ENCODE assay signal across 26 mouse cellular contexts in the genomic region with DNA sequence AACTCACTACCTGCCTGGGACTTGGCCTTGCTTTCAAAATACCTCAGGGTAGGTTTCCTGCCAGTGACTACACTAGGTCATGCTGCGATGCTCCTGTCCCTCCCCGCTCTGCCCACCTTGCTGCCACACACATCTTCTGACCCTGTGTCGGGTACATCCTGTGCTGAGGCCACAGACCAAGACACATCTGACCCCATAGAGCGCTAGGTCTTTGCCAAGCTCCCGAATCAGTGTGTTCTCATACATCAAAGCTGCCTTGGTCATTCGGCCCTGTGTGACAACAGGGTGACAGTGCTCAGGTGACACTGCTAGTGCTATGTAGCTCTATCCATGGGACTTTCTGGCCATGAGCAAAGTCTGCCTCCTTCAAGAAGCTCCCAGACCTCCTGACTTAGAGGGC. TPM values are rescaled to one million over a fixed set of nuclear protein-coding genes. Genes with fewer than 3 reads are reported as not detected.
DNase-seq lines count a peak whose midpoint lies in the region; ATAC-seq and TF ChIP-seq lines count a peak whose summit lies in the region.
"Had no signal": no experiment of that assay in that cellular context is flagged by ENCODE, and none has a peak within 500 bp of the region (broad histone marks: within the 10 kb centered on the region; RNA-seq: fewer than 3 reads in every experiment).

No protein-coding gene starts in this region.

- no peak for DNase-seq in embryonic facial prominence, embryonic 10.5 days (ENCODE audit: low spot score)
- DNase-seq in A20 (ENCODE audit: low read depth, low spot score): peak; percentile 58
- DNase-seq in cerebellum, adult 2 months: no peak
- DNase-seq: adrenal gland, adult 8-10 months; adrenal gland, postnatal 14 days; B cell, adult 2 months; cerebellum, adult 11-12 months; cerebellum, postnatal 14 days; cerebellum, postnatal 36 days; embryo, embryonic 11 days had no signal

- 0 out of 2 replicates have a peak overlapping the region, but pooled peaks have one; percentile 21 for H3K9ac ChIP-seq in embryonic facial prominence, embryonic 13.5 days
- H3K9ac ChIP-seq: embryonic facial prominence, embryonic 12.5 days; embryonic facial prominence, embryonic 15.5 days; forebrain, embryonic 12.5 days had no signal

- no peak for TF ChIP-seq POLR2A in cerebellum, adult 2 months (IDR thresholded peaks at IDR 0.05; ENCODE audit: borderline replicate concordance, insufficient read depth, low read length)

- peaks cover 13% of the 10 kb centered on the region for H3K4me1 ChIP-seq in embryonic facial prominence, embryonic 13.5 days
- peaks cover 11% of the 10 kb centered on the region for H3K4me1 ChIP-seq in embryonic facial prominence, embryonic 10.5 days
- H3K4me1 ChIP-seq in megakaryocyte, embryonic 14.5 days: peaks cover 24% of the 10 kb centered on the region
- peaks cover 45% of the 10 kb centered on the region for H3K4me1 ChIP-seq in cerebellum, adult 2 months (ENCODE audit: control insufficient read depth, insufficient read depth, low read length)

- H3K9me3 ChIP-seq in embryonic facial prominence, embryonic 13.5 days: no peaks in the 10 kb centered on the region
- no peaks in the 10 kb centered on the region for H3K9me3 ChIP-seq in embryonic facial prominence, embryonic 10.5 days
- H3K9me3 ChIP-seq in megakaryocyte, embryonic 14.5 days: no peaks in the 10 kb centered on the region
- H3K9me3 ChIP-seq: embryonic facial prominence, embryonic 12.5 days; embryonic facial prominence, embryonic 15.5 days; forebrain, embryonic 10.5 days; forebrain, embryonic 12.5 days; G1E had no signal

- no peak overlapping the region for H3K27ac ChIP-seq in embryonic facial prominence, embryonic 13.5 days
- no peak overlapping the region for H3K27ac ChIP-seq in embryonic facial prominence, embryonic 10.5 days (replicated peaks)
- H3K27ac ChIP-seq in cerebellum, adult 2 months (ENCODE audit: insufficient read depth, low read length): no peak overlapping the region
- H3K27ac ChIP-seq: embryonic facial prominence, embryonic 12.5 days; embryonic facial prominence, embryonic 15.5 days; forebrain, embryonic 10.5 days; forebrain, embryonic 12.5 days had no signal

- TF ChIP-seq CTCF in cerebellum, adult 2 months (IDR thresholded peaks at IDR 0.05; ENCODE audit: borderline replicate concordance, insufficient read depth, low read depth, low read length): no peak

- no peak overlapping the region for H3K4me3 ChIP-seq in embryonic facial prominence, embryonic 13.5 days
- H3K4me3 ChIP-seq in embryonic facial prominence, embryonic 10.5 days: no peak overlapping the region
- H3K4me3 ChIP-seq in megakaryocyte, embryonic 14.5 days (replicated peaks): peak overlapping the region; percentile 2
- no peak overlapping the region for H3K4me3 ChIP-seq in cerebellum, adult 2 months (replicated peaks; ENCODE audit: insufficient read depth, low read depth, low read length)
- H3K4me3 ChIP-seq: embryonic facial prominence, embryonic 12.5 days; embryonic facial prominence, embryonic 15.5 days; erythroblast, embryonic 14.5 days; forebrain, embryonic 10.5 days; forebrain, embryonic 12.5 days had no signal

- ATAC-seq in embryonic facial prominence, embryonic 13.5 days (ENCODE audit: insufficient number of reproducible peaks, insufficient read depth, low FRiP score, low TSS enrichment, low read depth): no peak
- no peak for ATAC-seq in megakaryocyte, adult 5-6 weeks (ENCODE audit: poor library complexity, severe bottlenecking)
- ATAC-seq: activated CD4-positive, CD25-positive, alpha-beta regulatory T cell, adult 4 months; CD4-positive, CD25-positive, alpha-beta regulatory T cell, adult 4 months; forebrain, embryonic 14.5 days; forebrain, embryonic 16.5 days; Patski had no signal

- peaks cover 68% of the 10 kb centered on the region for H3K36me3 ChIP-seq in embryonic facial prominence, embryonic 13.5 days
- H3K36me3 ChIP-seq in embryonic facial prominence, embryonic 10.5 days (replicated peaks): peaks cover 65% of the 10 kb centered on the region
- H3K36me3 ChIP-seq in megakaryocyte, embryonic 14.5 days (replicated peaks; ENCODE audit: low read length): peaks cover 71% of the 10 kb centered on the region

- 92% methylated on average over 6 of the region's 6 CpGs for WGBS in embryonic facial prominence, embryonic 13.5 days
- WGBS in embryonic facial prominence, embryonic 10.5 days: 94% methylated on average over 6 of the region's 6 CpGs
- WGBS in cerebellum, adult 2 months: 80% methylated on average over 6 of the region's 6 CpGs

- no peak overlapping the region for H3K4me2 ChIP-seq in embryonic facial prominence, embryonic 13.5 days
- H3K4me2 ChIP-seq: embryonic facial prominence, embryonic 12.5 days; embryonic facial prominence, embryonic 15.5 days; forebrain, embryonic 12.5 days had no signal

- H3K27me3 ChIP-seq in embryonic facial prominence, embryonic 13.5 days: no peaks in the 10 kb centered on the region
- peaks cover 9% of the 10 kb centered on the region for H3K27me3 ChIP-seq in embryonic facial prominence, embryonic 10.5 days (replicated peaks; ENCODE audit: low read depth, poor library complexity, severe bottlenecking)
- peaks cover 12% of the 10 kb centered on the region for H3K27me3 ChIP-seq in megakaryocyte, embryonic 14.5 days (replicated peaks)
- H3K27me3 ChIP-seq in cerebellum, adult 2 months (ENCODE audit: control insufficient read depth, insufficient read depth, low read length): no peaks in the 10 kb centered on the region
- H3K27me3 ChIP-seq: CH12.LX; embryonic facial prominence, embryonic 12.5 days; embryonic facial prominence, embryonic 15.5 days; Patski had no signal

RNA-seq across cellular contexts. Expression of a gene that starts 3.9 kb away (rescaled TPM):
- 25.3 and 27.7 TPM in 2 replicates for polyA plus RNA-seq in embryonic facial prominence, embryonic 13.5 days (2015; fragmentation: Nextera tagmentation; extraction: Ambion mirVana)
- 12.4 and 15.1 TPM in 2 replicates for polyA plus RNA-seq in embryonic facial prominence, embryonic 10.5 days (2016; fragmentation: Nextera tagmentation; extraction: Ambion mirVana)
- polyA plus RNA-seq in megakaryocyte, embryonic 14.5 days (2012; ENCODE audit: insufficient read depth, low replicate concordance): 1.8 TPM in 1 of 2 replicates, not detected in the other
- total RNA-seq in megakaryocyte, adult 5-6 weeks (2015): 0.13 and 0.32 TPM in 2 replicates
- 0.40 TPM in 1 of 2 replicates, not detected in the other for total RNA-seq in megakaryocyte, adult 5-6 weeks (2017)
- polyA plus RNA-seq in cerebellum, adult 2 months (2012; rRNA removed): 13.2 and 13.7 TPM in 2 replicates
- total RNA-seq: common myeloid progenitor, adult 5-6 weeks had no signal
- polyA plus RNA-seq: erythroblast, embryonic 14.5 days had no signal

RNA-seq across cellular contexts. Expression of a gene that starts 15.3 kb away (rescaled TPM):
- polyA plus RNA-seq in embryonic facial prominence, embryonic 13.5 days (2015; fragmentation: Nextera tagmentation; extraction: Ambion mirVana): 42.0 and 46.0 TPM in 2 replicates
- 24.7 and 27.4 TPM in 2 replicates for polyA plus RNA-seq in embryonic facial prominence, embryonic 10.5 days (2016; fragmentation: Nextera tagmentation; extraction: Ambion mirVana)
- polyA plus RNA-seq in megakaryocyte, embryonic 14.5 days (2012; ENCODE audit: insufficient read depth, low replicate concordance): 9.5 and 30.5 TPM in 2 replicates
- 57.3 and 71.0 TPM in 2 replicates for total RNA-seq in megakaryocyte, adult 5-6 weeks (2015)
- 41.4 and 51.9 TPM in 2 replicates for total RNA-seq in megakaryocyte, adult 5-6 weeks (2017)
- 130 and 142 TPM in 2 replicates for polyA plus RNA-seq in cerebellum, adult 2 months (2012; rRNA removed)

RNA-seq across cellular contexts. Expression of a gene that starts 33.1 kb away (rescaled TPM):
- polyA plus RNA-seq in embryonic facial prominence, embryonic 13.5 days (2015; fragmentation: Nextera tagmentation; extraction: Ambion mirVana): 68.8 and 70.4 TPM in 2 replicates
- polyA plus RNA-seq in embryonic facial prominence, embryonic 10.5 days (2016; fragmentation: Nextera tagmentation; extraction: Ambion mirVana): 61.5 and 66.8 TPM in 2 replicates
- polyA plus RNA-seq in megakaryocyte, embryonic 14.5 days (2012; ENCODE audit: insufficient read depth, low replicate concordance): 5.8 and 6.8 TPM in 2 replicates
- 19.6 and 23.3 TPM in 2 replicates for total RNA-seq in megakaryocyte, adult 5-6 weeks (2015)
- total RNA-seq in megakaryocyte, adult 5-6 weeks (2017): 32.5 and 34.0 TPM in 2 replicates
- 45.8 and 47.4 TPM in 2 replicates for polyA plus RNA-seq in cerebellum, adult 2 months (2012; rRNA removed)

RNA-seq across cellular contexts. Expression of a gene that starts 33.5 kb away (rescaled TPM):
- polyA plus RNA-seq in embryonic facial prominence, embryonic 13.5 days (2015; fragmentation: Nextera tagmentation; extraction: Ambion mirVana): 22.6 and 23.7 TPM in 2 replicates
- 18.9 and 21.2 TPM in 2 replicates for polyA plus RNA-seq in embryonic facial prominence, embryonic 10.5 days (2016; fragmentation: Nextera tagmentation; extraction: Ambion mirVana)
- 6.5 and 7.7 TPM in 2 replicates for polyA plus RNA-seq in megakaryocyte, embryonic 14.5 days (2012; ENCODE audit: insufficient read depth, low replicate concordance)
- total RNA-seq in megakaryocyte, adult 5-6 weeks (2015): 12.1 and 15.4 TPM in 2 replicates
- total RNA-seq in megakaryocyte, adult 5-6 weeks (2017): 22.5 and 34.8 TPM in 2 replicates
- 32.6 and 33.3 TPM in 2 replicates for polyA plus RNA-seq in cerebellum, adult 2 months (2012; rRNA removed)
